Mouse (Mus musculus) heart, embryonic 14.5 days (tissue): Measurements from ENCODE around the gene Ppbp. TPM values are rescaled to one million over a fixed set of nuclear protein-coding genes. Genes with fewer than 3 reads are reported as not detected.

Experiments
- ATAC-seq: fragments of 200-750 bp; cut with Nextera tagmentation; 2 replicates; pipeline ENCODE4 v1.8.0; 2017; ENCODE audit warnings: low read depth, moderate TSS enrichment; ENCODE audit not compliant: insufficient number of reproducible peaks, insufficient read depth, low FRiP score
- H3K27ac ChIP-seq, 2 experiments: fragments of 200-500 bp in 1 of 2; fragments of 300-500 bp in 1 of 2; sonication (generic) in 1 of 2; replicated peaks in 1 of 2; 2 replicates each; pipeline ENCODE4 v1.5.1; 2012 to 2014; ENCODE audit warnings: low read depth in 2 of 2, low read length in 2 of 2, control low read depth in 1 of 2, mild to moderate bottlenecking in 1 of 2, mixed read lengths in 1 of 2; ENCODE audit not compliant: control insufficient read depth in 1 of 2, insufficient read depth in 1 of 2
- H3K27me3 ChIP-seq: fragments of 300-500 bp; sonication (generic); 2 replicates; pipeline ENCODE4 v1.6.1; 2014; ENCODE audit warnings: mild to moderate bottlenecking, low read length, control low read depth; ENCODE audit not compliant: control insufficient read depth, insufficient read depth
- H3K36me3 ChIP-seq: fragments of 300-500 bp; sonication (generic); 2 replicates; pipeline ENCODE4 v1.6.1; 2014; ENCODE audit warnings: mild to moderate bottlenecking, control low read depth, low read length, mixed read lengths; ENCODE audit not compliant: control insufficient read depth, insufficient read depth
- H3K4me1 ChIP-seq, 2 experiments: fragments of 200-500 bp in 1 of 2; fragments of 300-500 bp in 1 of 2; sonication (generic) in 1 of 2; 2 replicates each; pipeline ENCODE4 v1.6.1; 2012 to 2014; ENCODE audit warnings: low read length in 2 of 2, control low read depth in 1 of 2, mixed read lengths in 1 of 2; ENCODE audit not compliant: control insufficient read depth in 2 of 2, insufficient read depth in 2 of 2
- H3K4me2 ChIP-seq: fragments of 300-500 bp; sonication (generic); 2 replicates; pipeline ENCODE4 v1.6.1; 2014; ENCODE audit warnings: mild to moderate bottlenecking, low read length
- H3K4me3 ChIP-seq, 2 experiments: fragments of 200-500 bp in 1 of 2; fragments of 300-500 bp in 1 of 2; sonication (generic) in 1 of 2; 2 replicates each; pipeline ENCODE4 v1.5.1; 2012 to 2014; ENCODE audit warnings: low read length in 2 of 2, mild to moderate bottlenecking in 2 of 2, control low read depth in 1 of 2, low read depth in 1 of 2, moderate library complexity in 1 of 2; ENCODE audit not compliant: control insufficient read depth in 1 of 2, insufficient read depth in 1 of 2
- H3K9ac ChIP-seq: fragments of 300-500 bp; sonication (generic); 2 replicates; pipeline ENCODE4 v1.6.1; 2014; ENCODE audit warnings: mild to moderate bottlenecking, low read length
- H3K9me3 ChIP-seq: fragments of 300-500 bp; sonication (generic); 2 replicates; pipeline ENCODE4 v1.6.1; 2016; ENCODE audit warnings: low read length, control low read depth; ENCODE audit not compliant: control insufficient read depth
- WGBS: fragments of 180-500 bp; shearing (Covaris S2); extraction: QIAGEN DNeasy Blood & Tissue Kit; methylation state at CpG from one replicate; pipeline ENCODE4 v1.1.7; 2014; 5-methylcytosine and 5-hydroxymethylcytosine counted together
- polyA plus RNA-seq: library from polyadenylated mRNA; unstranded; fragments of >200 nt; fragmentation: Nextera tagmentation; extraction: Ambion mirVana; gene quantifications from 2 replicates; pipeline ENCODE4 v1.2.1, GENCODE M21; 2014

The Ppbp gene
- 3.7 and 3.8 TPM in 2 replicates for polyA plus RNA-seq

DNA sequence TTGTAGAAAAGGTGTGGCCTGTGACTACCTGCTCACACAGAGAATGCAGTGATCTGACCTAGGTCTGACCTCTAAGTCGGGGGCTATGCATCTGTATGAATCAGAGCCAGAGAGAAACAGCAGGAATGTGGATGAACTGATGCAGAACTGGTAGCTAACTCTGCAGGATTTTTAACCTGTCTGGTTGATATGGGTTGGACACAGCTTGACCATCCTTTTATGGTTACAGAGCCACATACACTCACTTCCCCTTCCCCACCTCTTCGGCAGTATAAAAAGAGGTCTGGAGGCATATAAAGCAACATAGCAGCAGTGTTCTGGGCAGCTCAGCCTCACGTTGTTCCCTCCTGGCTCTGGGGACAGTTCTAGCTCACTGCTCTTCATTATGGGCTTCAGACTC is at the start of gene Ppbp:
Gene Ppbp (plus strand): TSS at position 301 of the 400 bp plus-strand sequence.
- 54% methylated on average over 3 of the region's 3 CpGs for WGBS
- no peak within 1 kb of the TSS for H3K4me2 ChIP-seq
- no peaks in the 10 kb centered on the region for H3K27me3 ChIP-seq
- no peak within 1 kb of the TSS for H3K4me3 ChIP-seq
- H3K9me3 ChIP-seq: no peaks in the 10 kb centered on the region
- ATAC-seq: no peak
- H3K4me1 ChIP-seq: peaks cover 4 to 6% of the 10 kb centered on the region in 2 experiments; a peak in 3 of 4 replicates
- no peak within 1 kb of the TSS for H3K9ac ChIP-seq
- H3K27ac ChIP-seq: no peak within 1 kb of the TSS
- no peaks in the 10 kb centered on the region for H3K36me3 ChIP-seq

DNA sequence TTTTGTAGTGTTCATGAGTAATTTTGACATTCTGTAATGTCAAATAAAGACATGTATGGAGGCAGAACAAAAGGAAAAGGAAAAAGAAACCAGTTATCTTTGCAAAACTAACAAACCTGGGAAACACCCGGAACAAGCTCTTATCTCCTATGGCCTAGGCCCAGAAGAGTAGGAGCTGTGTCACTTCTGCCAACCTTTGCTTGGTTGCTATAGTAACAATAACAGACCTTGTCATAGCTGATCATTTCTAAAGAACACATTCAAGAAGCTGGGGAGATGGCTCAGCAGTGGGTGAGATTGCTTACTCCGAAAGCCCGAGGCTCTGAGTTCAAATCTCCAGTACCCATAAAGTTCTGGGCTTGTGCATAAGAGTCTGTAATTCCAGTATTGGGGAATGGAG is 45.7 kb upstream of the Ppbp start:
- Histone ChIP-seq H3K4me1 (no peaks in the 10 kb centered on the region), H3K4me3 (no peak overlapping the region), H3K27me3 (no peaks in the 10 kb centered on the region), H3K9me3 (no peaks in the 10 kb centered on the region), H3K27ac (no peak overlapping the region), H3K4me2 (no peak overlapping the region), H3K36me3 (no peaks in the 10 kb centered on the region), H3K9ac (no peak overlapping the region)
- 71% methylated on average over 3 of the region's 3 CpGs for WGBS
- no peak for ATAC-seq

DNA sequence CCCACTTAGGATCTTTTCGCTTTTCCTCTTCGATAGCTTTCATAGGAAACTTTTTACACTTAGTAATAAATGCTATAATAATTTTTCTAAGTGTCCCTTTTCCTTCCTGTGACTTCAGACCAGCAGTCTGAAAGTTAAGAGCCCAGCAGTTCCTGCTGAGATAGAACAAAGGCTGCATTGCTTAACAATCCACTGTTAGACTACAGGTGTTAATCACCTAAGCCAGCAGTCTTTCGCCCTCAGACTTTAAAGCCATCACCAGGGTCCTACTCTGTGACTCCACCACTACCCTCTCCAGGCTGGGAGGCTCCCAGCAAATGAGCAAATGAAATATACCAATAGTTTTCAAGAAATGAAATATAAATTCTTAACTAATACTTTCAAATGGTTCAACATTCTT is 40.1 kb upstream of the Ppbp start:
- H3K36me3 ChIP-seq: no peaks in the 10 kb centered on the region
- no peaks in the 10 kb centered on the region for H3K27me3 ChIP-seq
- H3K4me2 ChIP-seq: no peak overlapping the region
- 61% methylated on average over 3 of the region's 3 CpGs for WGBS
- no peak overlapping the region for H3K4me3 ChIP-seq
- H3K27ac ChIP-seq: no peak overlapping the region
- ATAC-seq: no peak
- no peak overlapping the region for H3K9ac ChIP-seq
- no peaks in the 10 kb centered on the region for H3K9me3 ChIP-seq
- H3K4me1 ChIP-seq: no peaks in the 10 kb centered on the region

DNA sequence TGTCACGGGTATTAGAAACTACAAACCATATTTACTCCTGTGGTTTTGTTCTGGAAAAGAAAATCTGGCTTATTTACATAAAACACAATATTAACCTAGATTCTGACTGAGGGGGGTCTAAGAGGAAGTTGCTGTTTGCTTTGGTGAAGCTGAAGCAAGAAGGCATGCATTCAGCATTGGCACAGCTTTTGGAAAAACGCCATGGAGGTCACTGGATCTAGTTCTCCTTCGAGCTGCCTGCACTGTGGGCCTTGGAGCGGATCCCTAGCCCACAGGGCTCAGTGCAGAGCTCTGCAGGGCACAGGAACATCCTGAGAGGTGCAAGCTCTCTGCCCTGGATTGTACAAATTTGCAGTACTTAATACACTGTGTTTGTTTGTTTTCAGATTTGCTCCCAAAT is 36.8 kb upstream of the Ppbp start:
- 63% methylated on average over 4 of the region's 4 CpGs for WGBS
- H3K9me3 ChIP-seq: no peaks in the 10 kb centered on the region
- no peak overlapping the region for H3K4me3 ChIP-seq
- H3K4me1 ChIP-seq: no peaks in the 10 kb centered on the region
- H3K27me3 ChIP-seq: no peaks in the 10 kb centered on the region
- no peaks in the 10 kb centered on the region for H3K36me3 ChIP-seq
- ATAC-seq: no peak
- no peak overlapping the region for H3K27ac ChIP-seq
- H3K4me2 ChIP-seq: no peak overlapping the region
- H3K9ac ChIP-seq: no peak overlapping the region

DNA sequence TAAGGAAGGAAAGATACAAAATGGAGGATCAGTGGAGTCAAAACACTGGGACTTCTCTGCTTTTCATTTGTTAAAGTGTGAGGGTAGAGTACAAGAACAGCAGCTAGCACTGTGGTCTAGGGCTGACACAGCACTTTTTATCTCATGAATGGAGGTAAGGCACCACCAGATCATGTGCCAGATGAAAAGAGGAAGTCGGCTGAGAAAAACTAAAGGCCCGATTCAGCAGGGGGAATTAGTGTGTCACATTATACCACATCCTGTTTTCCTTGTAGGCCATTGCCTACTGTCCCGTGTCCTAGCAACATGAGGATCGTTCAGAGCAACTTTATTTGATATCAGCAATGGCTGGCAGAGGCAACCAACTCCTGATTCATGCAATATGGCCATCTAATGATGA is 26.3 kb upstream of the Ppbp start:
- 57% methylated on average over 4 of the region's 4 CpGs for WGBS
- Histone ChIP-seq H3K27me3 (no peaks in the 10 kb centered on the region), H3K4me3 (no peak overlapping the region), H3K4me2 (no peak overlapping the region), H3K4me1 (no peaks in the 10 kb centered on the region), H3K9ac (no peak overlapping the region), H3K36me3 (no peaks in the 10 kb centered on the region), H3K27ac (no peak overlapping the region), H3K9me3 (no peaks in the 10 kb centered on the region)
- no peak for ATAC-seq

DNA sequence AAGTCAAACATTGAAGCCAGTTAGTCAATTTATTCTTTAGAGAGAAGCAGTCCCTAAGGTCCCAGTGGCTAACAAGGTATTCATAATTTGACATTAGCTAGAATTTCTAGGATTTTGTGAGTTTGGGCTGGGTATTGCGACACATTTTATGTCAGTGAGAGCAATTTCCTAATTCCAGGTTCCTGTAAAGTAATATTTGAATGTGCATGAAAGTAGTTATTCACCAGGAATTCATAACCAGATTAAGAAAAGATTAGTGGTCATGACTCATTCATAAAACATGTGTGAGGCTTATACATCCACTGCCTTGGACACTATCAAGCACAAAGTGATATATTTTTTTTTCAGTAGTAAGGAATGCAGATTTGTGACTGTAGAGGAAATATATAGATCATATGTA is 14.4 kb upstream of the Ppbp start:
- no peak overlapping the region for H3K9ac ChIP-seq
- no peak overlapping the region for H3K4me2 ChIP-seq
- peaks cover 7% of the 10 kb centered on the region for H3K27me3 ChIP-seq
- no peak for ATAC-seq
- H3K4me1 ChIP-seq: peaks cover 0 to 8% of the 10 kb centered on the region in 2 experiments; a peak in 1 of 4 replicates
- WGBS: 95% methylated on average over 1 of the region's 1 CpGs
- no peak overlapping the region for H3K4me3 ChIP-seq
- H3K36me3 ChIP-seq: no peaks in the 10 kb centered on the region
- no peaks in the 10 kb centered on the region for H3K9me3 ChIP-seq
- no peak overlapping the region for H3K27ac ChIP-seq

DNA sequence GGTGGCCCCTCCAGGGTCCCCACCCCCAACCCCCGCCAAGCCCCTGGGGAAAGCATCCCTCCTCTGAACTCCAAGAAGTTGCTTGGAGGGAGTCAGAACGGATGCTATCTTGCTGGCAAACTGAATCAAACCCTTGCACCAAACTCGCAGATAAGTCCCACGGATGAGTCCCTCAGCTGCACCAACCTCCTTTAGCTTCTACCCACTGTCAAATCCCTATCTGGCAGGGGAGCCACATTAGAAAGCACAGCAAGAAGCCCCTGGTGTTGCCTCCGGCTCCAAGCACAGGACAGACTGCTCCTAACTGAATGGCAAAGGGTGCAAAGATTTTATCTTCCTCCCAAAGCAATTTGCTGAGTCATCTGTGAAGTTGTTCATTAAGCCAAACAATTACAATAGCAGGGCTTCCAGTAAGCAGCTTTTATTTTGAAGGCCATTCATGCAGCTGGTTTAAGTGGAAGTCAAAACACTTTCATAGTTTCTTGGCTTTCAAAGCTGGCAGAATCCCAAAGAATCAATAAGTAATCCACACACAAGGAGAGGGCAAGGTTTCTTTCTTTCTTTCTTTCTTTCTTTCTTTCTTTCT is 10.2 kb upstream of the Ppbp start:
- Histone ChIP-seq H3K36me3 (no peaks in the 10 kb centered on the region), H3K9ac (no peak overlapping the region), H3K4me1 (peaks cover 4 to 13% of the 10 kb centered on the region in 2 experiments; a peak in 2 of 4 replicates), H3K9me3 (no peaks in the 10 kb centered on the region), H3K27me3 (peaks cover 20% of the 10 kb centered on the region), H3K4me2 (no peak overlapping the region), H3K27ac (no peak overlapping the region), H3K4me3 (no peak overlapping the region)
- WGBS: 37% methylated on average over 5 of the region's 5 CpGs
- ATAC-seq: no peak
